In the genomic region with DNA sequence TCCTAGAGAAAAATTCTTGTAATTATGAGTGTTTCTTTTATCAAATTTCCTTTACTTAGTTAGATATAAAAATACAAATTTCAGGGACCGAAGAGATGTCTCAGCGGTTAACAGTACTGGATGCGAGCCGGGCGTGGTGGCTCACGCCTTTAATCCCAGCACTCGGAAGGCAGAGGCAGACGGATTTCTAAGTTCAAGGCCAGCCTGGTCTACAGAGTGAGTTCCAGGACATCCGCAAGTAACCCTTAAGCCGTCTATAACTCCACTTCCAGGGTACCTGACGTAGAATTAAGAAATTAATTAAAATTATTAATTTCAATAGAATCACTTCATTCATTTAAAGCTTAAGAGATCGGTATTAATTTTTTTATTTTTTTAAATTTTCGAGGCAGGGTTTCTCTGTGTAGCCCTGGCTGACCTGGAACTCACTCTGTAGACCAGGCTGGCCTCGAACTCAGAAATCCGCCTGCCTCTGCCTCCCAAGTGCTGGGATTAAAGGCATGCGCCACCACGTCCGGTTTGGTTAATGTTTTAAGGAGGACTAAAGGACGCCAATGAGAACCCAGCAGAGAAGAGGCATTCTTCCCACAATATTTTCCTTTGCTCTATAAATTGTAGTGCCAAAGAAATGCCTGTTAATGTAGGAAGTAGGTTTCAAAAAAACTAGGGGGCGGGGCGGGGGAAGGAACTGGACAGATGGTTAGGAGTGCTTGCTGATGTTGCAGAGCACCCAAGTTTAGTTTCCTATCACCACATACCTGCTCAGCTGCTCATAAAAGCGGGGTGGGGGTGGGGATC, we compare ENCODE assay signal across 8 mouse cellular contexts. TPM values are rescaled to one million over a fixed set of nuclear protein-coding genes. Genes with fewer than 3 reads are reported as not detected.
DNase-seq lines count a peak whose midpoint lies in the region; TF ChIP-seq lines count a peak whose summit lies in the region.

No protein-coding gene starts in this region.

- H3K79me2 ChIP-seq in CH12.LX (replicated peaks; ENCODE audit: control insufficient read depth, extremely low read depth, insufficient read depth, poor library complexity, severe bottlenecking), result peaks cover 26% of the 10 kb centered on the region

- DNase-seq in heart, embryonic 10.5 days (ENCODE audit: low spot score), result no peak
- DNase-seq in heart, adult 9 months (ENCODE audit: low spot score in 2 of 2), result no peak
- peak; percentile 45 for DNase-seq in CH12.LX (ENCODE audit: extremely low read depth)
- DNase-seq in embryo, embryonic 11 days, result peak; percentile 34
- DNase-seq in left cerebral cortex, postnatal 25 days (ENCODE audit: low spot score in 2 of 2), result peak; percentile 32 to 84
- no peak for DNase-seq in adrenal gland, postnatal 36 days
- no peak for DNase-seq in testis, postnatal 10 days (ENCODE audit: low spot score)

- in situ Hi-C loops in CH12.LX (cut with MboI; ENCODE audit: low pct_ligation_motif_present, low pct_unique_long_range_greater_than_20kb, low sequenced_read_pairs), result loop anchor here (25.0 kb wide), 1 partner anchor 331 kb away; no protein-coding TSS in a partner anchor

- WGBS in heart, embryonic 10.5 days, result 60% methylated on average over 22 of the region's 22 CpGs
- 54% methylated on average over 22 of the region's 22 CpGs for WGBS in olfactory bulb, adult 2 months

- H3K4me2 ChIP-seq in CH12.LX (ENCODE audit: insufficient read depth, low read depth, poor library complexity, severe bottlenecking), result peak overlapping the region; percentile 19; the same call in 1 of the 2 replicates

- H3K36me3 ChIP-seq in heart, embryonic 10.5 days, result peaks cover under 1% of the 10 kb centered on the region; the same call in 1 of the 2 replicates
- no peaks in the 10 kb centered on the region for H3K36me3 ChIP-seq in CH12.LX (replicated peaks in 1 of 2; ENCODE audit: control insufficient read depth in 1 of 2, insufficient read depth in 1 of 2, low read length in 1 of 2)

- TF ChIP-seq EP300 in CH12.LX (IDR thresholded peaks at IDR 0.05; ENCODE audit: low read length), result no peak

- H3K9ac ChIP-seq in CH12.LX (ENCODE audit: insufficient read depth, low read depth), result peak overlapping the region; percentile 82; the same call in 1 of the 2 replicates

- peak overlapping the region; percentile 96 for H3K27ac ChIP-seq in heart, embryonic 10.5 days
- no peak overlapping the region for H3K27ac ChIP-seq in CH12.LX (ENCODE audit: insufficient read depth, low read depth)
- 0 out of 2 replicates have a peak overlapping the region, but pooled peaks have one; percentile 63 for H3K27ac ChIP-seq in olfactory bulb, adult 2 months (ENCODE audit: insufficient read depth, low read depth, low read length)

- intact Hi-C loops in left cerebral cortex, postnatal 25 days (cut with DNase I), result loop anchor here (2.0 to 10.0 kb wide), 2 partner anchors 119 to 319 kb away; partner anchors contain the start of gene Chn1

- no peak for TF ChIP-seq CTCF in CH12.LX (conservative IDR thresholded peaks at IDR 0.05 in 1 of 2, IDR thresholded peaks at IDR 0.05 in 1 of 2; ENCODE audit: low read depth in 2 of 2, low read length in 2 of 2)
- no peak for TF ChIP-seq CTCF in olfactory bulb, adult 2 months (IDR thresholded peaks at IDR 0.05; ENCODE audit: insufficient read depth, low read depth, low read length)

- no peaks in the 10 kb centered on the region for H3K27me3 ChIP-seq in heart, embryonic 10.5 days (ENCODE audit: insufficient read depth, poor library complexity, severe bottlenecking)
- H3K27me3 ChIP-seq in CH12.LX (replicated peaks), result no peaks in the 10 kb centered on the region

- peak overlapping the region; percentile 94 for H3K4me3 ChIP-seq in heart, embryonic 10.5 days
- H3K4me3 ChIP-seq in CH12.LX (replicated peaks in 1 of 3; ENCODE audit: low read depth in 2 of 3, low read length in 2 of 3, poor library complexity in 1 of 3), result peak overlapping the region; percentile 63 to 66 (median 64)
- peak overlapping the region; percentile 34 for H3K4me3 ChIP-seq in olfactory bulb, adult 2 months (ENCODE audit: insufficient read depth, low read depth, low read length)

- TF ChIP-seq POLR2A in CH12.LX (IDR thresholded peaks at IDR 0.05; ENCODE audit: low read depth, low read length), result no peak
- no peak for TF ChIP-seq POLR2A in olfactory bulb, adult 2 months (IDR thresholded peaks at IDR 0.05; ENCODE audit: insufficient read depth, low read depth, low read length)

- H3K9me3 ChIP-seq in heart, embryonic 10.5 days, result no peaks in the 10 kb centered on the region
- H3K9me3 ChIP-seq in CH12.LX (replicated peaks; ENCODE audit: low read length), result no peaks in the 10 kb centered on the region

- dilution Hi-C loops in CH12.LX (cut with MboI; ENCODE audit: extremely low pct_ligation_motif_present, extremely low pct_unique_long_range_greater_than_20kb, low sequenced_read_pairs), result no loop called here

- no peak for TF ChIP-seq RAD21 in CH12.LX (IDR thresholded peaks at IDR 0.05; ENCODE audit: low read depth, low read length)

- peaks cover 4% of the 10 kb centered on the region; the same call in 1 of the 2 replicates for H3K4me1 ChIP-seq in heart, embryonic 10.5 days
- H3K4me1 ChIP-seq in CH12.LX (ENCODE audit: control insufficient read depth in 1 of 2, insufficient read depth in 2 of 2), result peaks cover 2 to 19% of the 10 kb centered on the region in 2 experiments; a peak in 3 of 4 replicates
- no peaks in the 10 kb centered on the region; the same call in 1 of the 2 replicates for H3K4me1 ChIP-seq in olfactory bulb, adult 2 months (ENCODE audit: control insufficient read depth, insufficient read depth, low read length)

TF ChIP-seq in CH12.LX, 34 proteins besides CTCF, POLR2A, EP300 and RAD21:
- no peak for TF ChIP-seq PAX5 (IDR thresholded peaks at IDR 0.05; ENCODE audit: low read length)
- 0 out of 2 replicates have a peak, but pooled peaks have one; percentile 47 for TF ChIP-seq KAT2A (IDR thresholded peaks at IDR 0.05; ENCODE audit: insufficient replicate concordance, low read length)
- TF ChIP-seq BHLHE40 (IDR thresholded peaks at IDR 0.05; ENCODE audit: low read depth, low read length), result no peak
- peak; percentile 75; the same call in 1 of the 2 replicates for TF ChIP-seq MAFK (IDR thresholded peaks at IDR 0.05; ENCODE audit: insufficient replicate concordance, low read length)
- peak; percentile 98 for TF ChIP-seq TBP (conservative IDR thresholded peaks at IDR 0.05; ENCODE audit: low read depth, low read length)
- peak; percentile 78 for TF ChIP-seq ELF1 (IDR thresholded peaks at IDR 0.05; ENCODE audit: low read depth, low read length)
- no peak for TF ChIP-seq ZMIZ1 (IDR thresholded peaks at IDR 0.05; ENCODE audit: low read depth, low read length)

RNA-seq across cellular contexts. Expression of gene Atf2, which starts 1.2 kb away (rescaled TPM):
- polyA plus RNA-seq in heart, embryonic 10.5 days (2016; fragmentation: Nextera tagmentation; extraction: Ambion mirVana), result 48.8 and 58.2 TPM in 2 replicates
- total RNA-seq in CH12.LX (2012; rRNA removed) (15.4 and 15.9 TPM in 2 replicates), CH12.LX (2014; rRNA removed) (24.9 and 25.8 TPM in 2 replicates)
- 32.0 and 40.9 TPM in 2 replicates for polyA plus RNA-seq in CH12.LX (2012; ENCODE audit: insufficient read length, low read depth)
- 100 to 1,000 TPM; 165 to 171 TPM for total RNA-seq in left cerebral cortex, postnatal 25 days (2021)
- 176 and 185 TPM in 2 replicates for polyA plus RNA-seq in olfactory bulb, adult 2 months (2012; ENCODE audit: insufficient read depth, insufficient read length, low replicate concordance, missing spikeins)
- total RNA-seq in adrenal gland, postnatal 36 days (2021), result 10 to 100 TPM; 72.8 to 81.7 TPM

RNA-seq across cellular contexts. Expression of gene Atp5g3, which starts 17.5 kb away (rescaled TPM):
- 1,281 and 1,775 TPM in 2 replicates for polyA plus RNA-seq in heart, embryonic 10.5 days (2016; fragmentation: Nextera tagmentation; extraction: Ambion mirVana)
- total RNA-seq in CH12.LX (2012; rRNA removed) (316 and 401 TPM in 2 replicates), CH12.LX (2014; rRNA removed) (427 and 444 TPM in 2 replicates)
- polyA plus RNA-seq in CH12.LX (2012; ENCODE audit: insufficient read length, low read depth), result 453 and 504 TPM in 2 replicates
- total RNA-seq in left cerebral cortex, postnatal 25 days (2021), result 100 to 1,000 TPM; 538 to 575 TPM
- polyA plus RNA-seq in olfactory bulb, adult 2 months (2012; ENCODE audit: insufficient read depth, insufficient read length, low replicate concordance, missing spikeins), result not detected in 2 replicates
- 100 to 1,000 TPM; 682 to 902 TPM for total RNA-seq in adrenal gland, postnatal 36 days (2021)

Comparison
In these comparisons a context has a peak if more than half of its experiments do, and no peak if none do; other contexts are left out.
1. DNase-seq: peak in CH12.LX (single experiment), embryo, embryonic 11 days (single experiment) and left cerebral cortex, postnatal 25 days (2 of 2); none in heart, embryonic 10.5 days (single experiment), heart, adult 9 months (0 of 2), adrenal gland, postnatal 36 days (0 of 2) and testis, postnatal 10 days (single experiment).
2. H3K4me3 ChIP-seq: peak in every context shown above with its lines; median percentile 94 in heart, embryonic 10.5 days; 64 in CH12.LX; 34 in olfactory bulb, adult 2 months.